Mouse (Mus musculus) lung, embryonic 16.5 days (tissue): ENCODE measurements at regions not wholly inside any gene's neighbourhood (a gene's known extent, or its start where the extent isn't known, plus 50 kb on each side); places are given as distances from the start of the nearest gene placed in this dataset.

Experiments used
- ATAC-seq: fragments of 200-750 bp; cut with Nextera tagmentation; 2 replicates; pipeline ENCODE4 v1.8.0; 2017; ENCODE audit warnings: low read depth, mild to moderate bottlenecking, moderate library complexity
- H3K27ac ChIP-seq: fragments of 300-500 bp; sonication (generic); 2 replicates; pipeline ENCODE4 v1.5.1; 2014; ENCODE audit warnings: mild to moderate bottlenecking, control low read depth, low read length
- H3K27me3 ChIP-seq: fragments of 300-500 bp; sonication (generic); 2 replicates; pipeline ENCODE4 v1.6.1; 2014; ENCODE audit warnings: low read depth, low read length, mixed read lengths; ENCODE audit not compliant: control insufficient read depth, insufficient read depth
- H3K36me3 ChIP-seq: fragments of 300-500 bp; sonication (generic); 2 replicates; pipeline ENCODE4 v1.6.1; 2014; ENCODE audit warnings: low read length; ENCODE audit not compliant: control insufficient read depth, insufficient read depth
- H3K4me1 ChIP-seq: fragments of 300-500 bp; sonication (generic); replicated peaks from 2 replicates; pipeline ENCODE4 v1.6.1; 2014; ENCODE audit warnings: low read length, mixed read lengths; ENCODE audit not compliant: control insufficient read depth, insufficient read depth
- H3K4me2 ChIP-seq: fragments of 300-500 bp; sonication (generic); 2 replicates; pipeline ENCODE4 v1.6.1; 2014; ENCODE audit warnings: low read depth, low read length, control low read depth
- H3K4me3 ChIP-seq: fragments of 300-500 bp; sonication (generic); 2 replicates; pipeline ENCODE4 v1.5.1; 2014; ENCODE audit warnings: mild to moderate bottlenecking, low read length, control low read depth
- H3K9ac ChIP-seq: fragments of 300-500 bp; sonication (generic); 2 replicates; pipeline ENCODE4 v1.6.1; 2014; ENCODE audit warnings: low read length, control low read depth
- H3K9me3 ChIP-seq: fragments of 300-500 bp; sonication (generic); 2 replicates; pipeline ENCODE4 v1.6.1; 2016; ENCODE audit warnings: low read length; ENCODE audit not compliant: control insufficient read depth
- WGBS: fragments of 180-500 bp; shearing (Covaris S2); extraction: QIAGEN DNeasy Blood & Tissue Kit; methylation state at CpG from one replicate; pipeline ENCODE4 v1.1.7; 2014; 5-methylcytosine and 5-hydroxymethylcytosine counted together

GRCm38 (mm10) chr3:57990738-57991137 is 142.9 kb upstream of the Pfn2 start:
- Histone ChIP-seq H3K4me3 (no peak overlapping the region), H3K36me3 (no peaks in the 10 kb centered on the region), H3K27ac (peak overlapping the region; percentile 76), H3K27me3 (no peaks in the 10 kb centered on the region), H3K4me1 (no peaks in the 10 kb centered on the region; the same call in 1 of the 2 replicates), H3K9me3 (no peaks in the 10 kb centered on the region), H3K4me2 (no peak overlapping the region), H3K9ac (no peak overlapping the region)
- WGBS, result 49% methylated on average over 1 of the region's 1 CpGs
- ATAC-seq, result peak; percentile 66

- no peak overlapping the region for H3K27ac ChIP-seq
- no peaks in the 10 kb centered on the region for H3K27me3 ChIP-seq
- H3K4me1 ChIP-seq, result peaks cover 4% of the 10 kb centered on the region; the same call in 1 of the 2 replicates
- H3K9ac ChIP-seq, result no peak overlapping the region
- H3K9me3 ChIP-seq, result no peaks in the 10 kb centered on the region
- no peaks in the 10 kb centered on the region for H3K36me3 ChIP-seq
- H3K4me3 ChIP-seq, result no peak overlapping the region
- no peak overlapping the region for H3K4me2 ChIP-seq
- WGBS, result 67% methylated on average over 6 of the region's 6 CpGs
- ATAC-seq, result no peak
Observed at GRCm38 (mm10) chr3:57998121-57999102, 150.5 kb upstream of the Pfn2 start.

- Histone ChIP-seq H3K4me3 (no peak overlapping the region), H3K27me3 (no peaks in the 10 kb centered on the region), H3K9me3 (no peaks in the 10 kb centered on the region), H3K27ac (peak overlapping the region; percentile 9; the same call in 1 of the 2 replicates), H3K36me3 (no peaks in the 10 kb centered on the region), H3K4me2 (no peak overlapping the region), H3K9ac (no peak overlapping the region), H3K4me1 (peaks cover 4% of the 10 kb centered on the region; the same call in 1 of the 2 replicates)
- no peak for ATAC-seq
- WGBS, result 36% methylated on average over 7 of the region's 7 CpGs
Observed at GRCm38 (mm10) chr3:58002792-58003574, 155.1 kb upstream of the Pfn2 start.

- Histone ChIP-seq H3K36me3 (no peaks in the 10 kb centered on the region), H3K4me2 (no peak overlapping the region), H3K27me3 (no peaks in the 10 kb centered on the region), H3K4me1 (no peaks in the 10 kb centered on the region), H3K4me3 (no peak overlapping the region), H3K9ac (no peak overlapping the region), H3K27ac (no peak overlapping the region), H3K9me3 (no peaks in the 10 kb centered on the region)
- 58% methylated on average over 3 of the region's 3 CpGs for WGBS
- 0 out of 2 replicates have a peak, but pooled peaks have one; percentile 38 for ATAC-seq
Observed at GRCm38 (mm10) chr3:58024750-58025392, 177.0 kb upstream of the Pfn2 start.

GRCm38 (mm10) chr3:58049618-58050017 is 201.7 kb upstream of the Pfn2 start:
- ATAC-seq, result no peak
- Histone ChIP-seq H3K27ac (no peak overlapping the region), H3K4me1 (no peaks in the 10 kb centered on the region), H3K9ac (no peak overlapping the region), H3K27me3 (no peaks in the 10 kb centered on the region), H3K36me3 (no peaks in the 10 kb centered on the region), H3K4me3 (no peak overlapping the region), H3K9me3 (no peaks in the 10 kb centered on the region), H3K4me2 (no peak overlapping the region)
- WGBS, result 96% methylated on average over 1 of the region's 1 CpGs

GRCm38 (mm10) chr3:58054726-58055125 is 206.8 kb upstream of the Pfn2 start:
- Histone ChIP-seq H3K4me3 (no peak overlapping the region), H3K27ac (no peak overlapping the region), H3K4me2 (no peak overlapping the region), H3K27me3 (no peaks in the 10 kb centered on the region), H3K4me1 (no peaks in the 10 kb centered on the region), H3K9me3 (no peaks in the 10 kb centered on the region), H3K9ac (no peak overlapping the region), H3K36me3 (no peaks in the 10 kb centered on the region)
- 63% methylated on average over 7 of the region's 7 CpGs for WGBS
- no peak for ATAC-seq

- no peak overlapping the region for H3K9ac ChIP-seq
- H3K36me3 ChIP-seq, result no peaks in the 10 kb centered on the region
- no peak overlapping the region for H3K27ac ChIP-seq
- ATAC-seq, result no peak
- no peak overlapping the region for H3K4me3 ChIP-seq
- H3K27me3 ChIP-seq, result no peaks in the 10 kb centered on the region
- H3K4me2 ChIP-seq, result no peak overlapping the region
- 85% methylated on average over 4 of the region's 4 CpGs for WGBS
- H3K4me1 ChIP-seq, result no peaks in the 10 kb centered on the region
- H3K9me3 ChIP-seq, result no peaks in the 10 kb centered on the region
Observed at GRCm38 (mm10) chr3:58055181-58055580, 207.3 kb upstream of the Pfn2 start.

GRCm38 (mm10) chr3:58056191-58057063 is 208.5 kb upstream of the Pfn2 start:
- H3K27ac ChIP-seq, result no peak overlapping the region
- no peak overlapping the region for H3K9ac ChIP-seq
- H3K4me2 ChIP-seq, result no peak overlapping the region
- no peak overlapping the region for H3K4me3 ChIP-seq
- no peaks in the 10 kb centered on the region for H3K4me1 ChIP-seq
- H3K27me3 ChIP-seq, result no peaks in the 10 kb centered on the region
- peak; percentile 76 for ATAC-seq
- H3K36me3 ChIP-seq, result no peaks in the 10 kb centered on the region
- H3K9me3 ChIP-seq, result no peaks in the 10 kb centered on the region
- 29% methylated on average over 9 of the region's 10 CpGs for WGBS
